ENCODE assay signal across 24 mouse cellular contexts in genomic region chr9:89202256-89202655, GRCm38 (mm10). TPM values are rescaled to one million over a fixed set of nuclear protein-coding genes. Genes with fewer than 3 reads are reported as not detected.
DNase-seq lines count a peak whose midpoint lies in the region; ATAC-seq and TF ChIP-seq lines count a peak whose summit lies in the region.
"Not testable (repeated sequence)": the region's sequence is repeated elsewhere in the genome, so short reads cannot be mapped to it uniquely, and the experiment has no call there.
"Had no signal": no experiment of that assay in that cellular context is flagged by ENCODE, and none has a peak within 500 bp of the region (broad histone marks: within the 10 kb centered on the region; RNA-seq: fewer than 3 reads in every experiment).

No protein-coding gene starts in this region.

- peak overlapping the region; percentile 83 for H3K27ac ChIP-seq in CH12.LX (ENCODE audit: insufficient read depth, low read depth)
- peak overlapping the region; percentile 62 for H3K27ac ChIP-seq in bone marrow macrophage, adult 2 months (ENCODE audit: insufficient read depth, low read depth, low read length)
- peak overlapping the region; percentile 46; the same call in 1 of the 2 replicates for H3K27ac ChIP-seq in spleen, adult 2 months (ENCODE audit: insufficient read depth, low read length)

- not testable (repeated sequence) for H3K4me1 ChIP-seq in CH12.LX (ENCODE audit: control insufficient read depth in 1 of 2, insufficient read depth in 2 of 2); bone marrow macrophage, adult 2 months (ENCODE audit: control insufficient read depth, insufficient read depth, low read length); spleen, adult 2 months (ENCODE audit: control insufficient read depth, insufficient read depth, insufficient read length)

- H3K36me3 ChIP-seq in CH12.LX (replicated peaks in 1 of 2; ENCODE audit: control insufficient read depth in 1 of 2, insufficient read depth in 1 of 2, low read length in 1 of 2); spleen, adult 2 months (ENCODE audit: control insufficient read depth, insufficient read depth, low read length): not testable (repeated sequence)

- peak overlapping the region in 2 of 3 experiments; percentile 32 to 88 for H3K4me3 ChIP-seq in CH12.LX (replicated peaks in 1 of 3; ENCODE audit: low read depth in 2 of 3, low read length in 2 of 3, poor library complexity in 1 of 3)
- 0 out of 2 replicates have a peak overlapping the region, but pooled peaks have one; percentile 11 for H3K4me3 ChIP-seq in bone marrow macrophage, adult 2 months (ENCODE audit: insufficient read depth, low read length)
- H3K4me3 ChIP-seq in spleen, adult 2 months (ENCODE audit: extremely low read depth, insufficient read depth, insufficient read length) = not testable (repeated sequence)

- TF ChIP-seq CTCF in CH12.LX (conservative IDR thresholded peaks at IDR 0.05 in 1 of 2, IDR thresholded peaks at IDR 0.05 in 1 of 2; ENCODE audit: low read depth in 2 of 2, low read length in 2 of 2); bone marrow macrophage, adult 2 months (IDR thresholded peaks at IDR 0.05; ENCODE audit: low read depth, low read length); spleen, adult 2 months (IDR thresholded peaks at IDR 0.05; ENCODE audit: extremely low read depth, insufficient read depth, insufficient read length, insufficient replicate concordance): not testable (repeated sequence)

- dilution Hi-C loops in CH12.LX (cut with MboI; ENCODE audit: extremely low pct_ligation_motif_present, extremely low pct_unique_long_range_greater_than_20kb, low sequenced_read_pairs) = not testable (repeated sequence)

- ATAC-seq in inflammation-experienced regulatory T-cells, adult 6 months = peak; percentile 10
- 0 out of 2 replicates have a peak, but pooled peaks have one; percentile 10 for ATAC-seq in monocyte, adult 5-6 weeks (replicated peaks; ENCODE audit: insufficient number of reproducible peaks, low FRiP score, low TSS enrichment, poor library complexity, severe bottlenecking)

- TF ChIP-seq RAD21 in CH12.LX (IDR thresholded peaks at IDR 0.05; ENCODE audit: low read depth, low read length) = not testable (repeated sequence)

- not testable (repeated sequence) for H3K27me3 ChIP-seq in CH12.LX (replicated peaks); spleen, adult 2 months (ENCODE audit: control insufficient read depth, insufficient read depth, low read length)

- H3K4me2 ChIP-seq in CH12.LX (ENCODE audit: insufficient read depth, low read depth, poor library complexity, severe bottlenecking) = peak overlapping the region; percentile 13; the same call in 1 of the 2 replicates

- peak; percentile 49 to 51 for DNase-seq in B cell, adult 2 months
- peak; percentile 24 for DNase-seq in CD4-positive, CD25-positive, alpha-beta regulatory T cell, adult 2 months (ENCODE audit: low read depth, low spot score)
- DNase-seq in CH12.LX (ENCODE audit: extremely low read depth) = not testable (repeated sequence)
- DNase-seq in spleen, adult 2 months (ENCODE audit: low read depth in 1 of 2, low spot score in 2 of 2) = peak in 1 of 2 experiments; percentile 35

- in situ Hi-C loops in CH12.LX (cut with MboI; ENCODE audit: low pct_ligation_motif_present, low pct_unique_long_range_greater_than_20kb, low sequenced_read_pairs) = not testable (repeated sequence)

- TF ChIP-seq EP300 in CH12.LX (IDR thresholded peaks at IDR 0.05; ENCODE audit: low read length) = not testable (repeated sequence)

- H3K9ac ChIP-seq in CH12.LX (ENCODE audit: insufficient read depth, low read depth) = peak overlapping the region; percentile 97

- TF ChIP-seq POLR2A in CH12.LX (IDR thresholded peaks at IDR 0.05; ENCODE audit: low read depth, low read length); bone marrow macrophage, adult 2 months (IDR thresholded peaks at IDR 0.05; ENCODE audit: borderline replicate concordance, low read depth, low read length); spleen, adult 2 months (IDR thresholded peaks at IDR 0.05; ENCODE audit: low read depth, low read length): not testable (repeated sequence)

- peaks cover 23% of the 10 kb centered on the region for H3K79me2 ChIP-seq in CH12.LX (replicated peaks; ENCODE audit: control insufficient read depth, extremely low read depth, insufficient read depth, poor library complexity, severe bottlenecking)

- not testable (repeated sequence) for H3K9me3 ChIP-seq in CH12.LX (replicated peaks; ENCODE audit: low read length)

TF ChIP-seq in CH12.LX, 34 proteins besides CTCF, POLR2A, EP300 and RAD21:
- peak; percentile 12; the same call in 1 of the 2 replicates for TF ChIP-seq TBP (conservative IDR thresholded peaks at IDR 0.05; ENCODE audit: low read depth, low read length)

RNA-seq across cellular contexts. Expression of gene Gm29094, which starts 3.1 kb away (rescaled TPM):
- total RNA-seq in CH12.LX (2012; rRNA removed) (3.7 and 4.3 TPM in 2 replicates), CH12.LX (2014; rRNA removed) (8.5 and 10.9 TPM in 2 replicates)
- polyA plus RNA-seq in CH12.LX (2012; ENCODE audit: insufficient read length, low read depth) = 8.6 and 8.9 TPM in 2 replicates
- polyA plus RNA-seq in bone marrow macrophage, adult 2 months (2012; ENCODE audit: insufficient read depth, insufficient read length, missing spikeins) = not detected in 2 replicates
- 10 to 100 TPM in 2 of 3 experiments, 1 to 10 TPM in 1; 8.7 to 48.0 (median 45.0) TPM for polyA plus RNA-seq in inflammation-experienced regulatory T-cells, adult 6 months (2017; shearing (Covaris generic))
- total RNA-seq in monocyte, adult 5-6 weeks (2017) = 13.9 to 78.1 TPM (median 28.4 TPM) in 3 replicates
- not detected in 2 replicates for polyA plus RNA-seq in spleen, adult 2 months (2012; rRNA removed)
- total RNA-seq: adrenal gland, adult 18-20 months; adrenal gland, adult 8-10 months; adrenal gland, postnatal 14 days; adrenal gland, postnatal 36 days; common myeloid progenitor, adult 5-6 weeks; ES-E14; MEL had no signal
- polyA plus RNA-seq: brain, embryonic 14.5 days; C2C12; embryonic facial prominence, embryonic 13.5 days; erythroblast, embryonic 14.5 days; forebrain, embryonic 10.5 days; forebrain, embryonic 14.5 days; forebrain, embryonic 16.5 days; frontal cortex, adult 2 months had no signal

RNA-seq across cellular contexts. Expression of gene Bcl2a1b, which starts 3.2 kb away (rescaled TPM):
- total RNA-seq in CH12.LX (2012; rRNA removed) (260 and 537 TPM in 2 replicates), CH12.LX (2014; rRNA removed) (842 and 913 TPM in 2 replicates)
- 278 and 348 TPM in 2 replicates for polyA plus RNA-seq in CH12.LX (2012; ENCODE audit: insufficient read length, low read depth)
- polyA plus RNA-seq in bone marrow macrophage, adult 2 months (2012; ENCODE audit: insufficient read depth, insufficient read length, missing spikeins) = 6.7 and 8.9 TPM in 2 replicates
- 100 to 1,000 TPM; 262 to 408 (median 397) TPM for polyA plus RNA-seq in inflammation-experienced regulatory T-cells, adult 6 months (2017; shearing (Covaris generic))
- 467 to 840 TPM (median 592 TPM) in 3 replicates for total RNA-seq in monocyte, adult 5-6 weeks (2017)
- polyA plus RNA-seq in spleen, adult 2 months (2012; rRNA removed) = 12.8 and 13.0 TPM in 2 replicates
- total RNA-seq: MEL had no signal
- polyA plus RNA-seq: C2C12; embryonic facial prominence, embryonic 11.5 days; forebrain, embryonic 12.5 days had no signal

RNA-seq across cellular contexts. Expression of gene Mthfs, which starts 8.2 kb away (rescaled TPM):
- total RNA-seq in CH12.LX (2012; rRNA removed) = 25.5 and 29.9 TPM in 2 replicates
- total RNA-seq in CH12.LX (2014; rRNA removed) = 30.5 and 30.9 TPM in 2 replicates
- polyA plus RNA-seq in CH12.LX (2012; ENCODE audit: insufficient read length, low read depth) = 48.9 and 52.0 TPM in 2 replicates
- 50.4 and 80.4 TPM in 2 replicates for polyA plus RNA-seq in bone marrow macrophage, adult 2 months (2012; ENCODE audit: insufficient read depth, insufficient read length, missing spikeins)
- polyA plus RNA-seq in inflammation-experienced regulatory T-cells, adult 6 months (2017; shearing (Covaris generic)) = 100 to 1,000 TPM in 1 of 3 experiments, 10 to 100 TPM in 2; 85.3 to 110 (median 93.7) TPM
- 53.0 to 88.2 TPM (median 78.6 TPM) in 3 replicates for total RNA-seq in monocyte, adult 5-6 weeks (2017)
- polyA plus RNA-seq in spleen, adult 2 months (2012; rRNA removed) = 7.9 and 8.0 TPM in 2 replicates

Comparison
In these comparisons a context has a peak if more than half of its experiments do, and no peak if none do; other contexts are left out.
1. RNA of gene Bcl2a1b, which starts 3.2 kb away (polyA plus RNA-seq): 262 to 408 TPM in inflammation-experienced regulatory T-cells, adult 6 months and 278 to 348 TPM in CH12.LX; 12.8 to 13.0 TPM in spleen, adult 2 months and 6.7 to 8.9 TPM in bone marrow macrophage, adult 2 months; every median in the first group is over 10 times any median in the second.
2. Peak in every context shown above with its lines, with median percentiles within 50 percentile points of each other: H3K27ac ChIP-seq.